Mouse (Mus musculus): Measurements from ENCODE around the gene Napsa.
A peak's percentile ranks its signal among the peaks of the same experiment; 100 is the strongest.

Napsa gene

DNA sequence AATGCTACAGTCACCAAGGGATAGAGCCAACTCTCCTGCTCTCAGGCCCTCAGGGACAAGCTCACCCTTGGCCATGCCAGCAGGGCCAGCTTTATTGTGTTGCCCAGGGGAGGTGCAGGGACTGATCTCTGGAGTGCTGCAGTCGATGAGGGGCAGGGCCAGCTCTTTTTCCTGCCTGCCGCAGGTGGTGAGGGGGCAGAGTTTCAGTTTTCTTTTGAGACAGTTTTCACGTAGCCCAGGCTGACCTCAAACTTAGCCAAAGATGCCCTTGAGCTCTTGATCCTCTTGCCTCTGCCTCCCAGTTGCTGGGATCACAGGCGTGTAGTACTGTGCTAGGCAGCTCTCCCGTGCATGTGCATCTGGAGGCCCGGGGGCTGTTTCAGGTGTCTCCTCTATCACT, 1.2 kb upstream of the Napsa start:
- no peak for DNase-seq (ENCODE audit: low read depth in 1 of 2, low spot score in 2 of 2)

DNA sequence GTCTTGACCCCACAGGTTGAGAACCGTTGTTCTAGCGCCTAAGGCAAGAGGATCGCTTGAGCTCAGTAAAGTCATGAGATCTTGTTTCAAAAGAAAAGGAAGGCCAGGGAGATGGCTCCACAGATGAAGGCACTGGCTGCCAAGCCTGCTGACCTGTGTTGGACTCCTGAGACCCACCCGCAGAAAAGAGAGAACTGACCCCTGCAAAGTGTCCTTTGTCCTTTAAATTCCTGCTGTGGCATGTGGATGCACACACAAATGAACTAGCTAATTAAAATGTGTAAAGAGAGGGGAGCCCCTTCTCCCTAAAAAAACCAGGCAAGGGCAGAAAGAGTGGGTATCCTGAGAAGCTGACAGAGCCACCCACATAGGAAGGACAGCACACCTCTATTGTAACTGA, 369 bp upstream of the Napsa start:
- no peak for DNase-seq (ENCODE audit: low read depth in 1 of 2, low spot score in 2 of 2)

GRCm38 (mm10) chr7:44572956-44573484, 840 bp downstream of the Napsa start:
- no peak for DNase-seq (ENCODE audit: low read depth in 1 of 2, low spot score in 2 of 2)

GRCm38 (mm10) chr7:44576333-44576844, 4.2 kb downstream of the Napsa start:
- DNase-seq (ENCODE audit: low read depth in 1 of 2, low spot score in 2 of 2), result no peak

DNA sequence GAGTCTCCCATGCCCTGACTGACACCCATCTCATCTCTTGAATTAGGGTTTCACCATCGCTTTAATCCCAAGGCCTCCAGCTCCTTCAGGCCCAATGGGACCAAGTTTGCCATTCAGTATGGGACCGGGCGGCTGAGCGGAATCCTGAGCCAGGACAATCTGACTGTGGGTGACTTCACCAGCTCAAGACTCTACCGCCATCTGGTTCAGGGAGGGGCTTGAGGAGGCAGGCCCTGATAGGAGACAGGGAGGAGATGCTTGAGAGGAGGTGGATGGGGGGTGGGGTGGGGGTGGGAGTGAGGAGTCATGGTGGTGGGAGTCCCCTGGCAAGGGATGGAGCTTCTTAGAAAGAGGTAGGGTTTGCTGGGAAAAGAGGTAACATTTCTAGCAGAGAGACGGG, 9.5 kb downstream of the Napsa start:
- no peak for DNase-seq (ENCODE audit: low read depth in 1 of 2, low spot score in 2 of 2)

- no peak for DNase-seq (ENCODE audit: low read depth in 1 of 2, low spot score in 2 of 2)
These were observed 10.5 kb downstream of the Napsa start for GRCm38 (mm10) chr7:44582709-44583108.

DNA sequence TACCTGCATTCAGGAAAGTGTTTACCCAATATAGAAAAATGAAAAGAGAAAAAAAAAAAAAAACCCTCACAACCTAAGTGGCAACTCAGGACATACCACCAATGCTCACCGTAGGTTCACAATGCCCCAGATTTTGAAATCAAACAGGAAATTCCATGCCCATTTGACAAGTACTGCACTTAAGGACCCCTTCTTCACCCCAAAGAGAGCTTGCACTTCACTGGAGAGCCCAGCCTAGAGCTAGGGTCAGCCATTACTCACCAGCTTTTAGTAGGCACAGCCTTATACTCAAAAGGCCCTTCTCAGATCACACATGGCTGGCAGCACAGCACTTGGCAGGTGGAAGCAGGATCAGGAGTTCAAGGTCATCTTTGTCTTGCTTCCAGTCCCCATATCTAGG, 11.0 kb downstream of the Napsa start:
- DNase-seq (ENCODE audit: low read depth in 1 of 2, low spot score in 2 of 2), result no peak

GRCm38 (mm10) chr7:44584265-44584804, 12.2 kb downstream of the Napsa start:
- no peak for DNase-seq (ENCODE audit: low read depth in 1 of 2, low spot score in 2 of 2)

DNA sequence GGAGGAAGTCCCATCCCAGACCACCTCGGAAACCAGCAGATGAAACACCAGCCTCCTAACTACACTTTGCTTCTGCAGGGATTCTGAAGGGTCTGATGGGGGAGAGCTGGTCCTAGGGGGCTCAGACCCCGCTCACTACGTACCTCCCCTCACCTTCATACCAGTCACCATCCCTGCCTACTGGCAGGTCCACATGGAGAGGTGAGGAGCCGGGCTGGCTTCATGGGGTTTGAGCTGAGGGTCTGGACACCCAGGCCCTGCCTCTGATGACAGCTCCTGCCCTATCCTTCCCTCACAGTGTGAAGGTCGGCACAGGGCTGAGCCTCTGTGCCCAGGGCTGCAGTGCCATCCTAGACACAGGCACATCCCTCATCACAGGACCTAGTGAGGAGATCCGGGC, 12.7 kb downstream of the Napsa start:
- no peak for DNase-seq (ENCODE audit: low read depth in 1 of 2, low spot score in 2 of 2)

- no peak for DNase-seq (ENCODE audit: low read depth in 1 of 2, low spot score in 2 of 2)
These were observed 13.4 kb downstream of the Napsa start for GRCm38 (mm10) chr7:44585606-44586005.

- DNase-seq (ENCODE audit: low read depth in 1 of 2, low spot score in 2 of 2), result no peak
These were observed 14.3 kb downstream of the Napsa start for GRCm38 (mm10) chr7:44586518-44586917.

DNA sequence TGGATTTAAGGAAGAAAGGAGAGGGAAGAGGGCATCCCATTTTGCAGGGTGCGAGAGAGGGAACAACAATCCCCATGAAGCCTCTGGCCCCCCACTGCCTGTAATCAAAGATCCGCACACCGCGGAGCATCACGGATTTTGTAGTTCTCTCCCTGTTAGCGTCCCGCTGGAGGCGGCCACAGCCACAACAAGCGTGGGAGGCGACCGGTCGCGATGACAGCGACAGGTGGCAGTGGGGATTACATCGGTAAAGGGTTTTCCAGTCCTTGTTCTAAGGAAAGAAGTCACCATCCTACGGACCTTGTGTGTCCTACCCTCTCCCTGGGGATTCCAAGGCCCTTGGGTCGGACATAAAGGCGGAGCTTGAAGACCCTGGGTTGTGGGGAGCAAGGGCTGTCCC, 14.8 kb downstream of the Napsa start:
- DNase-seq (ENCODE audit: low read depth in 1 of 2, low spot score in 2 of 2), result no peak

GRCm38 (mm10) chr7:44587676-44588075, 15.5 kb downstream of the Napsa start:
- DNase-seq (ENCODE audit: low read depth in 1 of 2, low spot score in 2 of 2), result no peak

DNA sequence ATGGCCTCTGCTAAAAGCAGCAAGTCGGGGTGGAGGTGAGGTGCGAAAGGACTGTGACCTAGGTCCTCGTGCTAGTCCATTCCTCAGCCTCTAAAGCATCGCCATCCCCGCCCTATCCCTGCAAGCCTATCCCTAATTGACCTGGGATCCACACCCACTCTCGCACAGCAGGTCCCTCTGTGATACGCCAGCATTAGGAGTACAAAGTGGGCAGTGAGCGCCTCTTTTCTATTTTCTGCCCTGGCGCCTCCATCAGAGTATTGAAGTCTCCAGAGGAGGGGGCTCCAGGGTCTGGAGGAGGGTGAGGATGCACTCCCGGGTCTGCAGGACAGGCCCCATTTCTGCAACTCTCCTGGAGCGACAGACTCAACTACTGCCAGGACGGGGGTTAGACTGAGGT, 16.2 kb downstream of the Napsa start:
- no peak for DNase-seq (ENCODE audit: low read depth in 1 of 2, low spot score in 2 of 2)

- DNase-seq (ENCODE audit: low read depth in 1 of 2, low spot score in 2 of 2), result no peak
These were observed 17.0 kb downstream of the Napsa start for GRCm38 (mm10) chr7:44589149-44589548.

GRCm38 (mm10) chr7:44589946-44590345, 17.8 kb downstream of the Napsa start:
- DNase-seq (ENCODE audit: low read depth in 1 of 2, low spot score in 2 of 2), result no peak

GRCm38 (mm10) chr7:44590402-44591347, 18.5 kb downstream of the Napsa start, which contains the start of gene Kcnc3:
TSS of gene Kcnc3 (plus strand) at chr7:44590664.
- peak; percentile 37 to 59 for DNase-seq (ENCODE audit: low read depth in 1 of 2, low spot score in 2 of 2)

DNA sequence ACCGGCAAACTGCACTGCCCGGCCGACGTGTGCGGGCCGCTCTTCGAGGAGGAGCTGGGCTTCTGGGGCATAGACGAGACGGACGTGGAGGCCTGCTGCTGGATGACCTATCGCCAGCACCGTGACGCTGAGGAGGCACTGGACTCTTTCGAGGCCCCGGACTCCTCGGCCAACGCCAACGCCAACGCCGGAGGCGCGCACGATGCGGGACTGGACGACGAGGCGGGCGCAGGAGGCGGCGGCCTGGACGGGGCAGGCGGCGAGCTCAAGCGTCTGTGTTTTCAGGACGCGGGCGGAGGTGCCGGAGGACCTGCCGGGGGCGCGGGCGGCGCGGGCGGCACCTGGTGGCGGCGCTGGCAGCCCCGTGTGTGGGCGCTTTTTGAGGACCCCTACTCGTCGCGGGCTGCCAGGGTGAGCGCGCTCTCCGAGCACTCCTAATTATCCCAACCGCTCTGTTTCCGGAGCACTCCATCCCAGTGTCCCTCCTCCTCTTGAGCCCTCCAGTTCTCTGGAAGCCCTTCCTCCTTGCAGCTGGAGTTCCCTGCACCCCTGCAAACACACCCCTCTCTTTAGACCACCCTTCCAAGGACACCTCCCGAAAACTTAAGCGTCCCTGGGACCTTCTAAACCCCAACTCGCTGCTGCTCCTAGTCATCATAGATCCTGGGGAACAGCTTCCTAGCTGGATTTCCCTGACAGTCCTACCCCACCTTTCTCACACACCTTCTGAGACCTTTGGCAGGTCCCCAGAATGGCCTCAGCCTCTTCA, 19.4 kb downstream of the Napsa start:
- no peak for DNase-seq (ENCODE audit: low read depth in 1 of 2, low spot score in 2 of 2)

GRCm38 (mm10) chr7:44593051-44593450, 20.9 kb downstream of the Napsa start:
- DNase-seq (ENCODE audit: low read depth in 1 of 2, low spot score in 2 of 2), result no peak

DNA sequence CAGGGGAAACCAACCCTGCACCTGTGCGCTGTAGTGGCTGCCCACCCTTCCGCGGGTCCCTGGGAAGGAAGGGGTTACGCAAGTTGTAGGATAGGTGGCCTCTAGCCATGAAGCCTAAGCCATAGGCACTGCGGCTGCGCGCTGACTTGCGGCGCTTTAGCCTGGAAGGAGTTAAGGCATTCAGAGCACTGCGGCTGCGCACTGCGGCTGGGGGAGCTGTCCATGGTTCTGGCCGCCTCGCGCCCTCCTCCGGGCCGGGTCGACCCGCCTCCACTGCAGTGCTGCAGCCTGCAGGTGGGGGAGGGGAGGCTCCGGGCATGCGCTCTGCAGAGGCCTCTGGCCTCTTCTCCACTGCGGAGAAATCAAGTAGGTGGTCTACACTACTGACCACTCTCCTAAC, 21.6 kb downstream of the Napsa start:
- DNase-seq (ENCODE audit: low read depth in 1 of 2, low spot score in 2 of 2), result peak in 1 of 2 experiments; percentile 58

DNA sequence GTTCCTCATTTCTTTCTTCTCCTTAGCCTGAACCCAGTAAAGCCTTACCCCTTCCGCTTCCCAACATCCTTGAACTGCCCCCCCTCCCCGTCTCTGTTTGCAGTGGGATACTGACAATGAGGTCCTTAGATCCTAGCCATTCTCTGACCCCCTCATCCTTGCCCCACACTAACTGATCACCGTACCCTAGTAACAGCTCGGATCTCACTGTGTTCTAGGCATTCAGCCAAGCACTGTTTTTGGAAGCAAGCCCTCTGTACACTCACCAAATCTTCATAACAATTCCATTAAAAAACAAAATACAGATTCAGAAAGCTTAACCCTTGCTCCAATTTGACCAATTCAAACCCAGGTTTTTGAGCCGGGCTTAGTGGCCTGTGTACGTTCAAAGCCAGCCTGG, 22.1 kb downstream of the Napsa start:
- DNase-seq (ENCODE audit: low read depth in 1 of 2, low spot score in 2 of 2), result no peak

Data from monocyte, adult 2 months (primary cell).